Mouse (Mus musculus) lung, postnatal 25 days (tissue): ENCODE data around the gene Zbtb16.

Experiments used
- DNase-seq: peaks from one replicate; pipeline ENCODE4 v3.0.0; 2022; ENCODE audit warnings: low spot score

Zbtb16 gene

DNA sequence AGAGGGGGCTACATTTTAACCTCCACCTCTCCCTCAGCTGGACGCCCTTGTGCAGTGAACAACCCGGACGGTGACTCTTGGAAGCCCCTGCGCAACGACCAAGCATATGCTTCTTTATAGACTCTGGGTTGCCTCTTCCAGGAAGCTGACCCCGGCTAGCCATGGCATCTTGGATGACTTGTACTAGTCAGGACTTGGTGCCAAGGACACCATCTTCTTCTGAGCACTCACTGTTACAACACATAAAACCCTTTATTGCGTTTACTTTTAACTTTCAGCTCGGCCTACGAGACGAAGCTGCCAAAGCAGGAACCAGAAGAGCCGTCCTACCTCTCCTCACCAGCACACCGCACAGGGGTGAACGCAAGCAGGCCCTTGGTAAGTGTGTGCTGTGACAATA lies 165.9 kb downstream of the Zbtb16 start:
- no peak for DNase-seq

DNA sequence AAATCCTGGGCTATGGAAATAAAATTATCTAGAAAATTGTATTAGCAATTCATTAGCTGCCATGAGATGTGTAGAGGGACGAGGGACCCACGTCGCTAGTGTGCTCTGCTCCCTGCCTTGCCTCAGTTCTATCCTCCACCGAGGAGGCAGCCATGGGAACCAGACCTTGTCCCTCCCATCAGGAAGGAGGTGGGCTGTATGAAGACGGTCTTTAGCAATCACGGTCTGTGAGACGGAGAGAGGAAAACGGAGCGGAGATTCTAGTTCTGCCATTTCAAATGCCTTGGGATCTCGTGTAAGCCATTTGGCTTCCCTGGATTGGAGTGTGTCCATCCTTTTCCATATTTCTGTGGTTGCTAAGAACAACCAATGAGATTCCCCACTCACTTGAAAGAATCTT lies 166.3 kb downstream of the Zbtb16 start:
- DNase-seq = no peak

DNA sequence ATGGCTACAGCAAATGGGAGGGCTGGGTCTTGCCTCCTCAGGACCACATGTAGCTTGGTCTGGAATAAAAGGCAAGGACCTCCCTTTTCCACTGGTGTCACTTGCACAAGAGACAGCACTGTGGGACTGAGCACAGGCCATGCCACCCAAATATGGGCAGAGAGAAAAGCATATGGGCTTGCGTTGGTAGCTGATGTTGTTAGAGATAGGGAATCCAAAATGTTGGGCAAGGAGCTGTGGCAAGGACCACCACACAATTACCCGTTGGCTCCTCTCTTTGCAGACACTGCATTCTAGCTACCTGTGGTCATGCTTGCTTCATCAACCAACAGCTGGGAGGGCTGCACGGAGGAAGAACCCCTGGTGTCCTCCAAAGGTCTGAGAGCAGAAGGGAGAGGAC lies 169.3 kb downstream of the Zbtb16 start:
- no peak for DNase-seq

DNA sequence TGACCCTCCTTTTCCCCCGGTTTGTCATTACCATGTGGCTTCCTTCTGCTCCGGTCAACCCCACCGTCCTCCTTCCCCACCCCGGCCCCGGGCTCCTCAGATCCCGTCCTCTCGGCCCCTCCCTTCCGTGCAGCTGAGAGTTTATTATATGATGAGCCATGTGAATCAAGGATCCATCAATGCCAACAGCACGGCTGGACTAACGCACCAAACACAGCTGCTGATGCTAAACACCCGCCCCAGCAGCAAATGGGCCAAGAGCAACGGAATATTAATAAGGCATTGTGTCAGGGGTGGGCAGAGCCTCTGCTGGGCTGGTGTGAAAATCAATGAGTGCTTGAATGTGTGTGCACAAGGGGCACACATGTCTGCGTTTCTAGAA lies 173.0 kb downstream of the Zbtb16 start:
- no peak for DNase-seq

DNA sequence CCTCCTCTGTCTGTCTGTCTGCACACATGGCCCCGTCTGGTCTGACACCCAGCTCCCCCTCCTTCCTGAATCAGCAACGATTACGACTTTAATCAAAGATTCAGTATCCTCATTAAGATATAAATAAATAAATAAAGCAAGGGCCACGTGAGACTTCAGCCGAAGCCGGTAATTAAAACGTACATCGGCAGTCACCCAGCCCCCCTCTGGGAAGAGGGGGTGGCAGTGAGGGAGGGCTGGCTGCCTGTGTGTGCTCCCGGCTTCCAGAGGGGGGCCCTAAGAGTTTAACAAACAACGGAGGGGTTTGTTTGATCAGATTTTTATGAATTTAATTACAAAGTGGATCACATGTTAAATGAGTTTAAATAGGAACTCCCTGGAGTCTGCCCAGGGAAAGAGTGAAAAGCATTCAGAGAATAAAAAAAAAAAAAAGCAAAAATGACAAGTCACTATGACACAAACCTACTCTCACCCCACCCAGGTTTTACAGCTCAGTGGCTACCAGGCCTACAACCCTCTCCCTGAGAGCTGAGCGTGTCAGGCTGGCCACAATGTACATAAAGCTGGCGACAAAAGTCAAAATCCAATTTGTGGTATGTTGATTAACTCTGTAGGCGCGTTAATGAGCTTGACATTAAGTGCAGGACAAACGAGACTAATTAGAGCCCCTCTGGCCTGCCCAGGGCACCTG lies 173.5 kb downstream of the Zbtb16 start:
- no peak for DNase-seq

DNA sequence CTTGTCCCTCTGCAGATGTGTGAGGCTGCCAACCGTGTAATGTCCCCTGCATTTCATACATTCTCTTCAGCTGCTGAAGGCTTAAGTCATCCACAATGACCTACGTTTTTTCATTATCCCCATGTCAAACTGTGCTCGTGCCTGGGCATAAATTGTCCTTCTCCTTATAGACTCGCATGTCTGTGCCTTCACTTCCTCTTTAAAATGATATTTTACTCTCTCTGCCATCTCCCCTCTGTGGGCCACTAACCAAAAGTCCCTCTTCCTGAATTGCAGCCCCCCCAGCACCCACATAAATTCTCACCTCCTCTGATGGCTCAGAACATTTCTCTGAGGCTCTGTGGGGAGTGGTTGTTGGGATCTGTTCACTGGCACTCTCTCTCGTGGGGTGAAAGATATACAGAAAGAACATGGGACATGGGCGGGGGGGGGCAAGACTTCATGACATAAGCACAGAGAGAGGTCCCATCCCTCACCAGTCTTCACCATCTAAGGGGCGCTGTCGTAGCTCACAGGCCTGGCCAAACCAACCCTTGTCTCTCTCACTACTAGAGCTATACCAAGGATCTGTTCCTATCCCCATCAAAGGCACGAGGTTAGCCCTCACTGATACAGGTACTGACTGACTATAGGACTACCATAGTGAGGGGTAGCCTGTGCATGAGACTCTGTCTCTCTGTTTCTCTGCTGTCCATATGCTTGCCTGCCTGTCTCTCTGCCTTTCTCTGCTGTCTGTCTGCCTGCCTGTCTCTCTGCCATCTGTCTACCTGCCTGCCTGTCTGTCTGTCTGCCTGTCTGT lies 174.6 kb downstream of the Zbtb16 start:
- DNase-seq = no peak

DNA sequence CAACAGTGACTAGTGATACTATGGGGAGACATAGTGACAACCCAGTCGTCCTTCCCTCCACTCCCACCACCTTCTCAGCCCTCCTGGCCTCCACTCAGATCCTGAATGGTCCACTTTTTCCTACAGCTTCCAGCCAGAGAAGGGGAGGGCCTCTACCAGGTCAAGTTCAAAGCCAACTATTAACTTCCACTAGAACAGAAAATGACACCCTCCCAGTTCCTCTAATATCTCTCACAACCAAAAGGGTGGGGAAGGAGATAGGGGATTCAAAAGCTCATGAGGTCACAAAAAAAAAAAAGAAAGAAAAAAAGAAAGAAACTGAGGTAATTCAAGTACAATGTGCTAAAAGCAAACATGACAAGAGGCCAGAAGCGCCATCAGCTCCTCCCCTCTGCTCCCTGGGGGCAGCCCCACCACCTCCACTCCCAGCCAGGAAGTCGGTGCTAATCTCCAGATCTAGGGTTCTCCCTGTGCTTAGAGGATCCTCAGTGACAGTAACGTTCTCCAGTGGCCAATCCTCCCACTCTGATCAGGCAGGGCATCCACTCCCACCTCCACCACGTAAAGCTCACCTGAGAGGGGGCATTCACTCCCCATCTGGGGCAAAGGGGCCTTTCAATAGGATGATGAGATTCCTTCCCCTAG lies 180.4 kb downstream of the Zbtb16 start:
- no peak for DNase-seq

DNA sequence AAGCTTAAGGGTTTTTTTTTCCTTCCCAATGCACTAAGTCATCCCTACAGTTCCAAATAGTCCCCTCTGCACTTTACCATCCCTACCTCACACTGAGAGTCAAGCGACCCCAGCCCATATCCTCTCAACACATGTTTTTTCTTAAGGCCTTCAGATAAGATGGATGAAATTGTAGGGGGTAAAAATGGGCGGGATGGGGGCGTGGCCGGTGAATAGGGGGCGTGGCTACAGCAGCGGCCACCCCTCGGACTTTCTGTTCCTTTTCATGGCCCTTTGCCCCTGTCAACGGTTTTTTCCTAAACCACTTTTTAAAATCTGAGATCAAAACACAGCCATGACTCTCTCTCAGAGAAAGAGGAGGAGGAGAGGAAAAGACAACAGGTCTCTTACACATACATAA lies 181.3 kb downstream of the Zbtb16 start:
- no peak for DNase-seq

DNA sequence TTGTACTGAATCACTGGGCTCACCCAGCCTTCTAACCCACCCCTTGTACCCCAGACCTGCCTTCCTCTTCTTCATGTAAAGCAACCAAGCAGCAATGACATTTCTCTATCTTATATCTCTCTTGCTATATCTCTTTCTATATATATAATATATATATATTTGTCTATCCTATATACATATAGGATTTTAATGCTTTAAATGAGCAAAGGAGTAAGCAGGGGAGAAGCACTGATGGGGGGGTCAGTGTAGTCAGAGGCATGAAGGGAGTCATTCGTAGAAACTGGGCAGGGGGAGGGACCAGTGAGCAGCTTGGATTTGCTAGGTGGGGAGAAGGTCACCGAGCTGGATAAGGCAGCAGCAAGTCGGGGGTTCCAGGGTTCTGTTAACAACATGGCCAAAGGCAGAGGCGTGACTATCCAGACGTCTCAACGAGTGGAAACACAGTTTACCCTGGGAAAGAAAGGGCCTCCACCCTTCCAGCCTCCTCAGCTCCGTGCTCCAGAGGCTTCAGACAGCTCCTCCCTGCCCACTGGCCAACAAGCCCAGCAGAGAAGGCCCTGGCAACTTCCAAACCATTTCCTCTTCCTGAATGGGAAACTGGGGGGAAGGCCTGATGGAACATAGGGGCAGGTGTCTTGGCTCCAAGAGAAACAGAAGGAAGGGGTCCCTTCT lies 182.5 kb downstream of the Zbtb16 start:
- no peak for DNase-seq

DNA sequence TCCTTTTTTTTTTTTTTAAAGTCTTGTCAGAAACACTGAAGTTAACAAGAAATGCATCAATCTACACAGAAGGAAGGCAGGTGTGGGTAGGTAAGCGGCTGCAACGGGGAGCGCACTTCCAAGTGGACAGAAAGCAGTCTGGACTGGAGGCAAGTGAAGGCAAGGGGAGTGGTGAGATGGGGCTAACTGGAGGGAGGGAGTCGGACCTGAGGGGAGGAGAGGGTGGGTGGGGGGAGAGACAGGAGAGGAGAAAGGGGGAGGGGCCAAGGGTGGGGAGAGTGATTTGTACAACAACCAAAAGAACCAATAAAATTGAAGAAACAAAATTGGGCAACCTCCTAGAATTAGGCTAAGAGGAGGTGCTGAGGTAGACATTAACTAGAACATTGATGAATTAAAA lies 184.0 kb downstream of the Zbtb16 start:
- DNase-seq = no peak

DNA sequence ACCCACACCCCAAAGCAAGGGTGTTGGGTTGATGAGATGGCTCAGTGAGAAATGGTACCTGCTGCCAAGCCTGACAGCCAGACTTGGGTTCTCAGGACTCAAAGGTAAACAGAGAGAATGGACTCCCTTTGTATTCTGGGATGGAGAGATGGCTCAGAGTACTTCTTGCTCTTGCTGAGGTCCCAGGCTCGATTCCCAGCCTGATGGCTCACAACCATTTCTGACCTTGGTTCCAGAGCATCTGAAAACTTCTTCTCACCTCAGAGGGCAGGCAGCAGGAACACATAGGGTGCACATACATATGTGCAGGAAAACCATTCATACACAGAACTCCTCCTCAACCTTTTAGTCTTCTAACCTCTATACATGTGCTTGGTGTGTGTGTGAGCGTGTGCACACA lies 185.2 kb downstream of the Zbtb16 start:
- no peak for DNase-seq

DNA sequence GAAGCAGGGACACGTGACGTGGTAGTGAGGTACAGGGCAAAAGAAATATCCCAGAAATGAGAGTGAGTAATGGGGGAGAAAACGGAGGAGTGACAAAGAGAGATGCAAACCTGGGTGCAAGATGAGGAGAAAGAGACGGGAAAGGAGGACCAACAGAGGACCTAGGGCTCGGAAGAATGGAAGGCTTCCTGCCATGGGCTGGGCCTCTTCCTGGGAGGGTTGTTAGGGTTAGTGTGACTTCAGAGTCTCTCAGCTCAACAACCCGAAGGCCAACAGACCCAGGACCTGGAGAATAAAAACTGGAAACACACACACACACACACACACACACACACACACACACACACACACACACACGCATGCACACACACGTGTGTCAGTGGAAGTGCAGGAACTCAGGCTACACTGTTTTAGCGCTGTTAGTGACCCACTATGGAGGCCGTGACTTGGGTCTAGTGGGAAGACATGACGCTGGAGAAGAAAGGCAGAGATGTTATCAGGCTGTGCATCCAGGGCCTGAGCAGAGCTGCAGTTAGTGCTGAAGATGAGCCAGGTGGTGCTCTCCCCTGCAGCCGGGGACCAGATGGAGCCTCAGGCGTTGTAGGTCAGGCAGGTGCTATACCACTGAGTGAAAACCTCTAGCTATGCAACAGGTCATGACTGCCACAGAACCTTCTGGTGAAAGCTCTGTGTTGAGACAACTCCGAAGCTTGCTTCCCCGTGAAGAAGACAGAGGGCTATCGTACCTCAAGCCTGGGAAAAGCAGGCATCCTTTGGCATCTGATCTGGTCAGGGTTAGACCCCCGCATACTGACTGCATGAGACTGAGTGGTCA lies 186.0 kb downstream of the Zbtb16 start:
- no peak for DNase-seq

DNA sequence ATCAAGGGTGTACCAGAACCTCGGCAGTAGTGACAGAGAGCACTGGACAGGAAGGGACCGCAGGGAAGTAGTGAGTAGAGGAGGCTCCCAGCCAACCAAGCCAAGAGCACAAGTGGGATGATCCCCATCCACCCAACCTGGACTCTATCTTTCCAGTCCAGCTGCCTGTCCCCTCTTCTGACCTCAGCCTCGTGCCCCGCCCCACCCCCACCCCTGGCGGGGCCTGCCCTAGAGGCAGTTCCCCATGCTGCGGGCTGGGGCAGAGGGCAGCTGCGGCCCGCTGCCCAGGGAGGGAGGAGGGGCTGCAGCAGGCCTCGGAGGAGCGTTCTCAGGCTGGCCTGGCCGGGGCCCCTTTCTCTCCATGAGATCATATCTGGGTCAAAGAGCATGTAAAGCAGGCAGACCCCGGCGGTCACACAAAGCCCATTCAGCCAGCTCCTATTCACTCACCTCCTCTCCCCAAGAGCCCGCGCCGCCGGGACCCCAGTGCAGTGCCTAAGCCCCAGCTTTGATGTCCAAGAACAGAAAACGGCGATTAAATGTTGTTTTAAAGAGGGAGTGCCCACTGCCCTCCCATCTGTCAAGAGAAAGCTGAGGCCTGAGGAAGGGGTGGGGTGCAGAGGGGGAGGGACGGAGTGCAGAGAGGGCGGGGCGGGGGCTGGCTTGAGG lies 186.8 kb downstream of the Zbtb16 start:
- peak; percentile 67 for DNase-seq

DNA sequence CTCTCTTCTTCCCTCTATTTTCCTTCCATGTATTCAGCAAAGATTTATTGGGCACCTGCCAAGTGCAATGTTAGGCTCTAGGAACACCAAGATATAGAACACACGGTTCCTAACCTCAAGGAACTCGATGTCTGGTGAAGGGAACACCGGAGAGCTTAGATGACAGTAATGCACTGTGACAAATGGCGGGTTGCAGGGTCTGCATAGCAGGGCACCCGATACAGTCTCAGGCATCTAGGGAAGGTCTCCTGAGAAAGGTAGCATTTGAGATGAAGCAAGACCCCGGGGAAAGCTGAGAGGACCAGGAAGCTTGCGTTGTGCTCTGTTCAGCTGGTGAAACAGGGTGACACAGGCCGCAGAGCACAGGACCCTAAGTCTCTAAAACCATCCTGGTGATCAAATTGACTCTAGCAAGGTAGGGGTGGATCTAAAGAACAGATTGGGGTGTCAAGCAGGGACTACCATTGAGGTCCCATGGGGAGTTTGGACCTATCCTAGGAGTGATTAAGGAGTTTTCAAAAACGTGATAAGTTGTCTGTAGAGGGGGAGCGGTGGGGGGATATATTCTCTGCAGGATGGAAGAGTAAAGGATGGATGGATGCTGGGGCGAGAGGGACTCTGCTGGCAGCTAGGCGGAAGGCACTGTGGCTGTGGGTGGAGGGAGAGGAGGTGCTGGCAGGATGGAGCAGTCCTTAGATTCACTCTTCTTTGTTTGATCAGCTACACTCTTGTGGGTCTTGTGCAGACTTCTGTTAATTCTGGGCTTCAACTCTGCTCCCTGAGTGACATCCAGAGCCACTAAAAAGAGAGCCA lies 187.5 kb downstream of the Zbtb16 start:
- no peak for DNase-seq

DNA sequence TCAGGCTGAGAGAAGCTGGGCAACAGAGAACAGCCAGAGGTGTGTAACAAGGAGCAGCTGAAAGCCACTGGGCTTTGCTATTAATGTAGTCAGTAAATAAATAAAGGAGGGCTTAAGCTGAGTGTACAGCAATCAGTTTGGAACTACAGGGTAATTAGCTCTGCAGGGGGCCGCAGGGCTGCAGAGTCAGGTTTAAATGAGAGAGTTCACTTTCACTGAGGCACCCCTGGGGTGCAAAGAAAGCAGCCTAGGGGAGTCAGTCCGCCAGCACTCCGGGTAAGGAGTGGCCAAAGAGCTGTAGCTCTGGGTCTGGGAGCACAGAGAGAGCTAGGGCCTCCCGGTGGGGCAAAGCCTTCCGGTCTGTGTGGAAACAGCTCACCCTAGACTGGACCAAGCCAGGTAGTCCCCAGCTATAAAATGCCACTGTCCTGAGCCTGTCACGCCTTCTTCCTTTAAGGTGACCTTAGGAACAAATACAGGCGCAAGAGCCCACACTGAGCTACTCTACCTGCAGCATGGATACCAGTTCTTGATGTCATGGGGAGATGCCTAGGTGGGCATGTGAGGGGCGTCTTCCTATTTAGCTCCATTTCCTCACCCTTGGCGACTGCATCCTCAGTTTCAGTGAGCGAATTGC lies 188.3 kb downstream of the Zbtb16 start:
- no peak for DNase-seq

DNA sequence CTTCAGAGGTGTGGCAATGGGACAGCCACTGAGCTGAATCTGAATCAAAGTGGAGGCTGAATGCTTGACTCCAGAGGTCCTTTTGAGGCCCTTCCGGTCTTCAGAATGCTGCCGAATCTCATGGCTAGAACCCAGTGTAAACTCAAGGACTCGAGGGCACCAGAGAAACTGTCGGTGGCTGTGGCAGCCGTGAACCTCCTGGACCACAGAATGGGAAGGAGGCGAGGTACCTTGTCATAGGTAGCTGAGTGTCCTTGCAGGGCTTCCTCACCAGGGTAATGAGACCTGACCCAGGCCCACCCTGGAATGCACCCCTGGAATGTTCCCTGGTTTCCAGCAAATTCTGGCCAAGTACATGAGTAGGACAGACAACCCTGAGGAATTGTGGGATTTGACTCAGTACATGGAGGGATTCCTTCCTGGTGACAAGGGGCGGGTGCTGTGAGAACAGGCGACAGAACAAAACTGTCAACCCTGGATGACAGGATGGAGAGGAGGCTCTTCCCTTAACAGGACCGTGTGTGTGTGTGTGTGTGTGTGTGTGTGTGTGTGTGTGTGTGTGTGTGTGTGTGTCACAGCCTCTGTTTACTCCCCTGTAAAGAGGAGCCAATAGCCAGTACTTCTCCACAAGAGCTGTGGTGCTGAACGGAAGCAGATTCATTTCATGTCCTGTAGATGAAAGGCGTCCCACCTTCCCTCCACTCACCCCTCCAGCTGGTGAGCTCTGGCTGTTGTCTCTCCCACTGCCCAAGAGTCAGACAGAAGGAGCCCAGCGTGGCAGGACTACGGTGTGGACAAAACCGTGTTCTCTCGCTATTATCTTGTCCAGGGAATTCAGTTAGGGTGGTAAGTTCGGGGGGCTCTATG lies 189.0 kb downstream of the Zbtb16 start:
- DNase-seq = peak; percentile 62

DNA sequence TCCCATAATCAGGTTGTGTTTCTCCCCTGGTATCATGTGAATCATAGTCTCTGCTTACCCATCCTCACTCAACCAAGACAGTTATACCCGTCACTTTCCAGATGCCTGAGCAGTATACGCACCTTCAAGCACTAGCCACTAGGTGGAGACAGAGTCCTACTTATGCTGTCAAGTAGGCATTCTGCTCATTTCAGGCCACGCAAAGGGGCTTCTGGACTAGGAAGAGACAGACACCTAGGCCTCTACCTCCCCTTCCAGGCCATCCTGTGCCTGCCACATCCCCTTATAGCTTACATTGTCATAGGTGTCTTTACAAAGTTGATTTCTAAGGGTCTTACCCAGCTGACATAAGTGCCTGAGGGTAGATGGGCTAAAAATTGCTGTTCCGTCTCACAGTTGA lies 189.8 kb downstream of the Zbtb16 start:
- peak; percentile 87 for DNase-seq

DNA sequence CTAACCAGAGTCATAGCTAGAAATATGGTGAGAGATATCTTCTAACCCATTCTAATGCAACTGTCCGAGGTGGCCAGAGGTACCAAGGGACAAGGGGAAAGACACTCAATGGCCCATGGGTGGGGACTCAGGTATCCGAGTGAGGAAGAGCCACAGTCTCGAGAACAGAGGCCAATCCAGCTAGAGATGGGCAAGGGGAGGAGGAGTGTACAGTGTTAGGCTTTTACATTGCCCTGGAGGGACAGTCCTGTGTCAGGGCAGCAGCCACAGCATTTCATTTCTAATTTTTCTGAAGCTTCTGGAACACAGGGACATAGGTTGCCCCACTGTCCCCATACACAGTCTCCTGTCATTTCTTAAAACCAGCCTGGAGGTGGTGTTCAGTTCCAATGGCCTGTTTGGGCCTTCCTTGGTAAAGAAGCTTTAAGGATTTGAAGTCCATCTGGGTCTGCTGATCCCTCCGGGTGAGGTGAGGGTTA lies 190.3 kb downstream of the Zbtb16 start:
- no peak for DNase-seq
